Mouse (Mus musculus): ENCODE data around the gene Srp68.

DNA sequence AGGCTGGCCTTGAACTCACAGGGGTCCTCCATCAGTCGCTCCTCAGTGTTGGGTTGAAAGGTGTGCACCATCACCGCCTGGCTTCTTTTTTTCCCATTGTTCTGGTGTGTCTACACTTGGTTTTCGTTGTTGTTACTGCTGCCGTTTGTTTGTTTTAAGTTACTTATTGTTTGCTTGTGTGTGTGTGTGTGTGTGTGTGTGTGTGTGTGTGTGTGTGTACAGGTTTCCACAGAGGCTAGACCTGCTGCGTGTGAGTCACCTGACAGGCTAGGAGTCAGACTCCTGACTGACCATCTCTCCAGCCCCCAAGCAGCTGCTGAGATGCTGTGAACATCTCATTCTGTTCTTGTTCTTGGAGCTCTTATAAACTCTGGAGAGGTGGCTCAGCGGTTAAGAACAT, 61.2 kb downstream of the Srp68 start:
- TF ChIP-seq GATA1 (IDR thresholded peaks at IDR 0.05; ENCODE audit: low read length) (no peak), TAL1 (IDR thresholded peaks at IDR 0.05; ENCODE audit: low read length) (no peak)

Data from erythroblast, embryonic 14.5 days (primary cell).